Mouse (Mus musculus): ENCODE measurements at regions not wholly inside any gene's neighbourhood (a gene's known extent, or its start where the extent isn't known, plus 50 kb on each side); places are given as distances from the start of the nearest gene placed in this dataset.
A peak's percentile ranks its signal among the peaks of the same experiment; 100 is the strongest.

- DNase-seq (ENCODE audit: low read depth, low spot score): no peak
These were observed 2851.6 kb upstream of the Gm6569 start for GRCm38 (mm10) chr15:70982719-70983118.

DNA sequence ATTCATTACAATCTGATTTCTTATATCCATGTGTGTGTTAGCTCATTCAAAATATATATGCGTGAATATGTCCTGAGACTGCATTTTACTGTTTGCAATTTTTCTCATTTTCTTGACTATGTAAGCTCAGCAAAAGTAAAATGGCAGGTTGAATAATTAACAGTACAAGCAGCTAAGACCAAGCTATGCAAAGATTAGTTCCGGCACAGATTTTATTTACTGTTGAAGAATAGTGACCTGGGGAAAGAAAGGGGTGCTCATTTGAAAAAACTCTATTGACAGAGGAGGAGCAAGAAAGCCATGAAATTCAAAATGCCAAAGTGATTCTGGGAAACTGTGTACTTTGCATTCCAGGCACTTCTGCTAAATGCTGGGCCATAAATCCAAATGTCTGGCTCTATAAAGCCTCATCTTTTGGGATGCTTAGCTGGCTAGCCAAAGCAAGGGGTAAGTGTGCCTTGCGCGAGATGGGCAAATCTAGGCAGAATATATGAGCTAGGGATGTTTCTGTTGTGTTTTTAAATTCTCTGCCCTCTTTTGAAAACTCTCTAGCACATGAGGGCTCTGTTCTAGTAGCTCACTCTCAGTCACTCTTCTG, 2846.3 kb upstream of the Gm6569 start:
- no peak for DNase-seq (ENCODE audit: low read depth, low spot score)

DNA sequence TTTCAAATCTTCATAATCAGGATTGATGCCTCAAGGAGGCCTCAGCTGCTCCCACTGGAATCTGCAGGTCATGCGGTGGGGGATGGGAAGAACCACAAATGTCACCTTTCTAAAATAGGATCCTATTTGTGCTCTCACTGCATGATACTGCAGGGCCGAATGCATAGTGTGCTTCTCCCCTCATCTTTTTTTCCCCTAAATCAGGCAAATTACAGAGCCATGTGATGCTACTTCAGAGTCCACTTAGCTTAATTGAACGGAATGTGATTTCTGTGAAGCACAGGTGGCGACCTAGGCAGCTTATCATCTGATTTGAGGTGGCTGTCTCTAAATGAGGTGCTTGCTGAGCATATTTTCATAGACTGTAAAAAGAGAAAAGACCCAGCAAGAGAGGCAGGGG, 2841.0 kb upstream of the Gm6569 start:
- DNase-seq (ENCODE audit: low read depth, low spot score): no peak

GRCm38 (mm10) chr15:71010362-71010761, 2824.0 kb upstream of the Gm6569 start:
- no peak for DNase-seq (ENCODE audit: low read depth, low spot score)

- DNase-seq (ENCODE audit: low read depth, low spot score): no peak
These were observed 2823.6 kb upstream of the Gm6569 start for GRCm38 (mm10) chr15:71010773-71011172.

- DNase-seq (ENCODE audit: low read depth, low spot score): no peak
These were observed 2780.0 kb upstream of the Gm6569 start for GRCm38 (mm10) chr15:71054251-71054852.

DNA sequence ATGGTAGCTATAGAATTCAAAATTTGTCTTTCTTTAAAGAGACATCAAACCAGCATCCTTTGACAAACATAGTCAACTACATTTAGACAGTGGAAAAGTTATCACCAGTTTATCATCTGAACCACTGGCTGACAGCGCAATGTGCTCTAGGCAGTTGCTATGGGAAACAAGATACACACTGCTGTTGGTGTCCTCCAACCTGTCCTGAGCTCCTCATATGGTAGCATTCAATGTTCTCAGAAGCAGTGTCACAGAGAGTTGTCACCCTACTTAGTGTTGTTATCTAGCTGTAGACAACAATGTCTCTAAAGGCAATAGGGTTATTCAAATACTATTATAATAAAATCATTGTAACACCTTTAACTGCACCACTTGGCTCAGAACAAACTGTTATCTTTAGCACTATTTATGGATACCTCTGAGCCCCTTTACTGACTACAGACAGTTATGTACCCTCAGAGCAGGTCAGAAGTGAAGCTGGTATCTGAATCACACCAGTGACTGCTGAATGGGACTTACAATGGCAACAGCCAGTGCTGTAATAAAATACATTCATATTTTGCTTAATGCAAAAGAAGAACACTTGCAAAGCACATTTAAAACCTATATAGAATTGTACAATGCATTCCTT, 2747.9 kb upstream of the Gm6569 start:
- DNase-seq (ENCODE audit: low read depth, low spot score): no peak

DNA sequence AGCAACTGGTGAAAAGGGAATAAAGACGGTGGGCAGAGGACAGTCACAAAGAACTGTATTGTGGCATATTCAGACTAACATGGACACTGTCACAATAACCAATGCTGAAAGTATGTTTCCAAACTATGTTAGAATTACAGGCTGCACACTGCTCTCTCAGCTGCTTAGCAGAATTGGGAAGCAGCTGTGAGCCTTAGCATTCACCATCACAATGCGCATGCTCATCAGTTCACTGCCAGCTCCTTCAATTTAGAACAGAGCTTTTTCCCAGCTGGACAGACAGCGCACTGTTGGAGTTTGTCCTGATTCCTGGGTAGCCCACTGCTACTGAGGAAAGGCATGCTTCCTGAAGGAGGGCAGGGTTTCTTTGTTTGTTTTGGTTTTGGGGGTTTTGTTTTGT, 2735.2 kb upstream of the Gm6569 start:
- DNase-seq (ENCODE audit: low read depth, low spot score): no peak

DNA sequence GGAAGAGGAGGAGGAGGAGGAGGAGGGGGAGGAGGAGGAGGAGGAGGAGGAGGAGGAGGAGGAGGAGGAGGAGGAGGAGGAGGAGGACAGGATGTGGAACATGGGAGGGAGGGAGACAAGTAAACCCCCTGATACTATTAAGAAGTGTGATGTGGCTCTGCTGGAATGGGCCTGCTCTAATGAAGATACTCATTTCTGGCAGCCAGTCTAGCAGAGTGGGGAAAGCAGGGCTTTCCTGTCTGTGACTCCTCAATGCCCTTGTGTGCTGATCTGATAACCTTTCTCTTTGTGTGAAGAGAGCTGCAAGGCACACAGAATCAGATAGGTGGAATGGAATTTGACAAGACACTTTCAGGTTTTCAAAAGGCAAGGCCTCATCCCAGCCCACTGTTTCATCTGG, 2704.6 kb upstream of the Gm6569 start:
- no peak for DNase-seq (ENCODE audit: low read depth, low spot score)

DNA sequence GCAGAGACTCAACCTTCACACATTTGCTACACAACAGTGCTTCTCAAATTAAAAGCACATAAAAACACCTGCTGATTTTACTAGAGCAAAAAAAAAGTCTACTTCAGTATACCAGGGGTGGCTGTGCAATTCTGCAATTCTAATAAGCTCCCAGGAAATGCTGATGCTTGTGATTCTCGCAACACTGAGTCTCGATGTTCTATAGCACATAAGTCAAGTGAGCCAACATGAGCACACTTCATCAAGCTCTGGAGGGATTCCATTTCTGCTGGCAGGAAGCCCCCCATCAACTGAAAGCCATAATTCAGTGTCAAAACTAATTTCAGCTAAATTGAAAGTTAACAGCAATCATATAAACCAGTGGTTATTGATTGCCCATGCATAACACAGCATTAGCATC, 2676.7 kb upstream of the Gm6569 start:
- no peak for DNase-seq (ENCODE audit: low read depth, low spot score)

- no peak for DNase-seq (ENCODE audit: low read depth, low spot score)
These were observed 2672.3 kb upstream of the Gm6569 start for GRCm38 (mm10) chr15:71162097-71162496.

GRCm38 (mm10) chr15:71195011-71195739, 2639.2 kb upstream of the Gm6569 start:
- DNase-seq (ENCODE audit: low read depth, low spot score): peak; percentile 21

DNA sequence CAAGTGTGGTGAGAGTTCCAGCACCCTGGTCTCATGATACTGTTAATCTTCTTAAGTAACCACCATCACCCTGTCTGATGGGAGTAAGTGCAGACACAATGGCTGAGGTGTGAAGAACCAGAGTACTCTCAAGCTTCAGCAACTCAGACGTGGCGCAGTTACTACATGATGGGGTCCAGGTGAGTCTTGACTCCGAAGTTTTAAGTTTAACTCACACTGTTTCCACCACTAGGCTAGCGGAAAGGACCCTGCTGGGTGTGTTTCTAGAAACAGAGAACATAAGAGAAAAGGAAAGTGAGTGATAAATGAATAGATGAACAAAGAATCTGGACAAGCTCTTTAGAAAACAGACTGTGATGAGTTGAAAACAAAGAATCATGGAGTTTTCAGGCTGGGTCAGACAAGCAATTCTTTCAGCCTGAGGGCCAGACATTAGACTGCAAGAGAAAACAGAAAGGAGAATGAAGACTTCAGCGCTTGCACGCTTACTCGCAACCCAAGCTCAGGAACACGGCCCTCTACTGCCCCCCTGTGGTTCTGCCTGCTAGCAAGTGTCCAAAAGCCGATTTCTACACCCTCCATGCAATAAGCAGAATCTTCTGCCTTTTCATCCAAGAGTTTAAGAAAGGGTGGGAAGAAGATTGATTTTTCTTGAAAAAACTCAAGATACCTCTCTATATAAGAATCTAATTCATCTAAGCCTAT, 2593.6 kb upstream of the Gm6569 start:
- DNase-seq (ENCODE audit: low read depth, low spot score): peak; percentile 68

DNA sequence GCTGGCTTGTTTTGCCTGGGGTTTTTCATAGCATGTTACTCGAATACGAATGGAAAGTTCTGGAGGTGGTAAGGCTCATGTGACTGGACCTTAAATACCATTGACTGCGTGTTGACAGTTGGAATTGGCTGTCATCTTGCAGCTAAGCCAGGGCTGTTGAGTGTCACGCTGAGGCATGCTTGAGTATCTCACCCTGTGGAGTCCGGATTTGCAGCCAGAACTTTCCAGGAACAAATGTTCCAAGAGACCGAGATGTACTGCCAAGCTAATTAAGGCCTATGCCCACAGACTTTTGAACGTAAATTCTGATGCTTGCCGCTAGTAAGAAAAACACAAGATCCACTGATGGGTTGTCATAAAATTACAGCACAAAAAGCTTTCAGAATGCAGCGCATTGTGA, 2590.8 kb upstream of the Gm6569 start:
- no peak for DNase-seq (ENCODE audit: low read depth, low spot score)

DNA sequence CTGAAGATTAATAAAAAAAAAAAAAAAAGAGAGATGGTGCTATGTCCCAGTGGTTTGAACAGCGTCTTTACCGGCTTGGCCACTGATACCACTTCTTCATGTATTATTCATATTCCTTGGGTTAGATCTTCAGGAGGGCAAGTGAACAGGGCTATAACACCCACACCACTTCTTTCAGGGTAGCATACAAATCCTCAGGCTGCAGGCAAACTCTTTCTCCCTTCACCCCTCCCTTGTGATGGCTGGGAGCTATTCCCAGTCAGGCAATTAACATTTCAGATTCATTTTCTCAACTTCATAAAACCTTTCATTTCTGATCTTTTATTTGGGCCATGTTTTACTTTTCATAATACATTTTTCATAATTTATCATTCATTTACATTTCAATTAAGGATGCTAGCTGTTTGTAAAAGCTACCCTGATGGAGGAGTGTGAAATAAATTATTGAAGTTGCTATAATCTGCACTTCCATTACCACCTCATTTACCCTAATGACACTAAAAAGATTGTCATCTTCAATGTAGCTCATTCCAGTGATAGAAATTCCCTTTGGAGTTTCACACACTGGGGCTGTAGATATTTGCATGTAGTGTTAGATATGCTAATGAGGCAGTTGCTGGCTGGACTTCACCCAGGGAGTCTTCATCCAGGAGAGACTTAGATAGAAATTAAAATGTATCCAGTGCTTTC, 2558.3 kb upstream of the Gm6569 start:
- no peak for DNase-seq (ENCODE audit: low read depth, low spot score)

GRCm38 (mm10) chr15:71276566-71276912, 2557.8 kb upstream of the Gm6569 start:
- no peak for DNase-seq (ENCODE audit: low read depth, low spot score)

- no peak for DNase-seq (ENCODE audit: low read depth, low spot score)
These were observed 2557.0 kb upstream of the Gm6569 start for GRCm38 (mm10) chr15:71277388-71277787.

DNA sequence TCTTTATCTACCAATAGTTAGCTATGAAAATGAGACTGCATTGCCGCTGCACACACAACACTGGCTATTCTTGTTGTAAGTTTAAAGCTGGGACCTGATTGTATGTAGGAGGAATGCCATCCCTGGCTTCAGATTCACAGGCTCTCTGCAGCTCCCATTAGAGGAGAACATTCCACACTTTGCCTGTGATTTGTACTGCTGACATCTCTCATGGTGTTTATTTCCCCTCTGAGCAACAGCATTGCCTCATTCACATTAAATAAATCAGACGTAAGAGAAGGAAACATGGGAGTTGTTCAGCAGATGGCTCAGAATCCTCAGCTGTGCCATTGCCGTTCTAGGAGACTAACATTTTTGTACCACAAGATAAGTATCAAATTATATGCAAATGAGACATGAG, 2550.6 kb upstream of the Gm6569 start:
- DNase-seq (ENCODE audit: low read depth, low spot score): no peak

GRCm38 (mm10) chr15:71302541-71302940, 2531.8 kb upstream of the Gm6569 start:
- DNase-seq (ENCODE audit: low read depth, low spot score): peak; percentile 93

GRCm38 (mm10) chr15:71310230-71310629, 2524.1 kb upstream of the Gm6569 start:
- peak; percentile 18 for DNase-seq (ENCODE audit: low read depth, low spot score)

DNA sequence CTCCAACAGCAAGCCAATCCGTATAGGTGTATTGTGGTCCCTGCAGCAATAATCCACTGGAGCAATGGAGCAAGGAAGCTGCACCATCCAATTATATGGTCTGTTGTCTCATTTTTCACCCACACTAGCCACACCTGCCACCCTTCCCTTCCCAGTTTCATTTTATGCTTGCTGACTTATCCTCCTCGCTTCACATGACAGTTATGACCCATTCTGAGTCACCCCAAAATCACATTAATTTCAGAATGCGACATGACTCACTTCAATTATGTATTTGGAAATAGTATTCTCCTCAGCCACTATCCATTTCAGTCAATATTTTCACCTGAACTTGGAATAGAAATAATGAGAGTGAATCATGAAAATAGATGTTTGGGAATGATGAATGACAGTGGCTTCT, 2507.8 kb upstream of the Gm6569 start:
- DNase-seq (ENCODE audit: low read depth, low spot score): peak; percentile 80

Measured in 3T3-L1 (cell line).